Mouse (Mus musculus): ENCODE results near the gene Rnf144b.

Gene Rnf144b

GRCm38 (mm10) chr13:47223576-47224538 is 101.4 kb downstream of the Rnf144b start:
- peak; percentile 36 for DNase-seq

- no peak for DNase-seq
Measured at GRCm38 (mm10) chr13:47224648-47225323, 102.3 kb downstream of the Rnf144b start.

GRCm38 (mm10) chr13:47225324-47225697 is 102.9 kb downstream of the Rnf144b start:
- no peak for DNase-seq

- no peak for DNase-seq
Measured at GRCm38 (mm10) chr13:47225802-47226201, 103.3 kb downstream of the Rnf144b start.

GRCm38 (mm10) chr13:47226521-47226920 is 104.1 kb downstream of the Rnf144b start:
- DNase-seq = no peak

GRCm38 (mm10) chr13:47228201-47228600 is 105.7 kb downstream of the Rnf144b start:
- DNase-seq = no peak

- no peak for DNase-seq
Measured at GRCm38 (mm10) chr13:47228626-47229190, 106.3 kb downstream of the Rnf144b start.

GRCm38 (mm10) chr13:47232163-47232562 is 109.7 kb downstream of the Rnf144b start:
- DNase-seq = no peak

- DNase-seq = no peak
Measured at GRCm38 (mm10) chr13:47237376-47237775, 114.9 kb downstream of the Rnf144b start.

- DNase-seq = no peak
Measured at GRCm38 (mm10) chr13:47238131-47238530, 115.7 kb downstream of the Rnf144b start.

- no peak for DNase-seq
Measured at GRCm38 (mm10) chr13:47243569-47243968, 121.1 kb downstream of the Rnf144b start.

GRCm38 (mm10) chr13:47244771-47245170 is 122.3 kb downstream of the Rnf144b start:
- DNase-seq = no peak

GRCm38 (mm10) chr13:47246459-47246858 is 124.0 kb downstream of the Rnf144b start:
- no peak for DNase-seq

GRCm38 (mm10) chr13:47247156-47247800 is 124.8 kb downstream of the Rnf144b start:
- no peak for DNase-seq

GRCm38 (mm10) chr13:47248289-47249010 is 126.0 kb downstream of the Rnf144b start:
- no peak for DNase-seq

GRCm38 (mm10) chr13:47250615-47251014 is 128.2 kb downstream of the Rnf144b start:
- DNase-seq = no peak

GRCm38 (mm10) chr13:47251114-47251764 is 128.8 kb downstream of the Rnf144b start:
- DNase-seq = no peak

- DNase-seq = no peak
Measured at GRCm38 (mm10) chr13:47253711-47254110, 131.3 kb downstream of the Rnf144b start.

GRCm38 (mm10) chr13:47259297-47259696 is 136.8 kb downstream of the Rnf144b start:
- DNase-seq = no peak

GRCm38 (mm10) chr13:47261961-47262360 is 139.5 kb downstream of the Rnf144b start:
- DNase-seq = no peak

GRCm38 (mm10) chr13:47264382-47264781 is 141.9 kb downstream of the Rnf144b start:
- peak; percentile 12 for DNase-seq

GRCm38 (mm10) chr13:47266411-47266810 is 144.0 kb downstream of the Rnf144b start:
- DNase-seq = no peak
